Mouse (Mus musculus) C2C12 (cell line): ENCODE data around the gene Atxn7l1. TPM values are rescaled to one million over a fixed set of nuclear protein-coding genes. Genes with fewer than 3 reads are reported as not detected.

Source experiments
- H3K27me3 ChIP-seq: one replicate; pipeline ENCODE4 v1.6.1; 2011; ENCODE audit not compliant: control insufficient read depth, insufficient read depth, insufficient read length
- H3K36me3 ChIP-seq: one replicate; pipeline ENCODE4 v1.6.1; 2011; ENCODE audit not compliant: control insufficient read depth, insufficient read depth
- H3K4me3 ChIP-seq: one replicate; pipeline ENCODE4 v1.5.1; 2011; ENCODE audit warnings: mild to moderate bottlenecking, control low read depth; ENCODE audit not compliant: poor library complexity, insufficient read depth, severe bottlenecking
- H3K79me2 ChIP-seq: one replicate; pipeline ENCODE4 v1.6.1; 2011; ENCODE audit not compliant: control insufficient read depth, insufficient read depth
- H3K79me3 ChIP-seq: one replicate; pipeline ENCODE4 v1.6.1; 2011; ENCODE audit warnings: low read depth, control low read depth
- H3ac ChIP-seq: one replicate; pipeline ENCODE3; 2011; ENCODE audit warnings: low read depth; ENCODE audit not compliant: control insufficient read depth, insufficient read length
- CEBPB ChIP-seq: IDR thresholded peaks from one replicate; pipeline ENCODE4 v1.6.1; 2011; ENCODE audit warnings: low read depth, mild to moderate bottlenecking, control low read depth, moderate library complexity
- CTCF ChIP-seq: IDR thresholded peaks from one replicate; pipeline ENCODE4 v1.5.1; 2011; ENCODE audit not compliant: control insufficient read depth, insufficient read depth, insufficient read length
- FOSL1 ChIP-seq: IDR thresholded peaks from one replicate; pipeline ENCODE4 v1.8.0; 2011; ENCODE audit warnings: mild to moderate bottlenecking, low read length; ENCODE audit not compliant: poor library complexity, insufficient read depth, severe bottlenecking
- MAX ChIP-seq: IDR thresholded peaks from one replicate; pipeline ENCODE4 v1.6.1; 2011; ENCODE audit warnings: mild to moderate bottlenecking, control low read depth
- MYOD1 ChIP-seq: IDR thresholded peaks from one replicate; pipeline ENCODE4 v1.6.1; 2011; ENCODE audit warnings: low read depth; ENCODE audit not compliant: control insufficient read depth, insufficient read length
- MYOG ChIP-seq: IDR thresholded peaks from one replicate; pipeline ENCODE4 v1.6.1; 2011; ENCODE audit not compliant: control insufficient read depth, insufficient read length; ENCODE audit errors: extremely low read depth
- USF1 ChIP-seq: IDR thresholded peaks from one replicate; pipeline ENCODE4 v1.6.1; 2011; ENCODE audit warnings: low read depth, mild to moderate bottlenecking, control low read depth, moderate library complexity
- polyA plus RNA-seq: library from polyadenylated mRNA; unstranded; fragments of >200 nt; fragmentation: generic; extraction: Trizol; gene quantifications from one replicate; pipeline ENCODE4 v1.2.1, GENCODE M21; 2012; ENCODE audit warnings: missing spikeins

Atxn7l1 gene
- polyA plus RNA-seq, 1 experiment, result 14.6 TPM

DNA sequence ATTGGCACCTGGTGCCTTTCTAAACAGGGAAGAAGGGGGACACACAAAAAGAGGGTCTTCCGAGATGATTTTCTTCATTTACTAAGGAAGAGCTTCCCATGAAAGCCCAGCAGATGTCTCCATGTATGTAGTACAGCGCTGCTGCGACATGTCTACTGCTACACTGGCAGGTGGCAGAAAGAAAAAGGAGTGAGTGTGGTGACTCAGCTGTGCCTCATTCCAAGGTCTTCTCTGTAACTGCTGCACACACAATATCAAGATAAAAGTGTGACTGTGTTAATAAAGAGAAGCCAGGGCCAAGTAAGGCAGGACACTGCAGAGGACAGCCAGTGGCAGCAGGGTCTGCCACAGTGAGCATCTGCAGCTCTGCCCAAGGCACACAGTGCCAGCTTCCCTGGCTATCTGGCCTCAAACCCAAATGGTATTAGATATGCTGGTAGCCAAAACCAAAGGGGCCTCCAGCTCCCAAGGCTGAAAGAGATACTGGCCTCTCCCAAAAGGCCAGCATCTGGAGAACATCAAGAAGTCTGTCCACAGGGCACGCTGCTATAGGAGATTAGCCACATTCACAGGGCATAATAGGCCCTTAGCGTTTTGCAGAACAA, 212.5 kb downstream of the Atxn7l1 start:
- H3K36me3 ChIP-seq, result peaks cover 14% of the 10 kb centered on the region
- H3K79me3 ChIP-seq, result no peaks in the 10 kb centered on the region
- no peaks in the 10 kb centered on the region for H3K27me3 ChIP-seq
- H3K79me2 ChIP-seq, result no peaks in the 10 kb centered on the region
- H3K4me3 ChIP-seq, result no peak overlapping the region
- no peak for TF ChIP-seq FOSL1
- no peak for TF ChIP-seq CTCF
- no peak for TF ChIP-seq CEBPB
- TF ChIP-seq MYOG, result no peak
- no peak for TF ChIP-seq MYOD1
- no peak for TF ChIP-seq MAX
- no peak for TF ChIP-seq USF1
- H3ac ChIP-seq, result no peak overlapping the region

DNA sequence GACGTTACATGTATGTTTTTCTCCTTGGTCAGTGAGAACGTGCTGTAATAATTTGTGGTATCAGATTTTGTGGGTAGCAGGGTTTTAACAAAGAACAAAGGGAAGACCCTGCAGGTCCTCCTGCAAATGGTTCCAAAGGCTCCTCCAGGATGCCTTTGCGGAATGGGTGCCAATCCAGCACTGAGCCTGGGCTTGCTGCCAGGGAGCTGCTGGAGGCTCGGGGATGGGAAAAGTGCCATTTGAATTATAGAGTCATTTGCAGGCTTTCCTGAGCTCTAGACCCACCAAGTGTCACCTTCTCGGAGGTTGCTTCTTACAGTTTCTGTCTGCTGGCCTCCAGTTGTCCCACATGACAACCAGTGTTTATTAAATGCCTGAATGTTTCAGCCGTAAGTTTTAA, 213.2 kb downstream of the Atxn7l1 start:
- no peaks in the 10 kb centered on the region for H3K27me3 ChIP-seq
- TF ChIP-seq MYOD1 (no peak), MYOG (no peak), CTCF (no peak), MAX (no peak), FOSL1 (no peak), USF1 (no peak), CEBPB (no peak)
- H3ac ChIP-seq, result no peak overlapping the region
- H3K4me3 ChIP-seq, result no peak overlapping the region
- H3K79me2 ChIP-seq, result no peaks in the 10 kb centered on the region
- peaks cover 14% of the 10 kb centered on the region for H3K36me3 ChIP-seq
- no peaks in the 10 kb centered on the region for H3K79me3 ChIP-seq

DNA sequence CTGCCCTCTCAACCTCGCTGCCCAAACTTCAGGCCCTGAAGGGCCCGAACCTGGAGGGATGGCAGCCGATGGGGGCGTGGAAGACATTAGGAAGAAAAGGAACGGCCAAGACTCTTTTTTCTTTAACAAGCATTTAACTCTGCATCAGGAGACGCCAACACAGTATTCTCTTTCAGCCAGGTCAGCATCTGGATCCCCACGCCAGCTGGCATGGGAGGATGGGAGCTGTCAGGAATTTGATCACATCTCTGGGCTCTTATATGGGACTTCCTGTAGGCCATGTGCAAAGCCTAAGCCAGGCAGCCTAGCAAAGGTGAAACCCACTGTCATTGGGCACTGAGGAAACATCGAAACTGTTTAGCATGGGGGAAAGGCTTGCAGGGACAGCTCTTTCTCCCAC, 217.0 kb downstream of the Atxn7l1 start:
- H3K27me3 ChIP-seq, result no peaks in the 10 kb centered on the region
- H3K79me3 ChIP-seq, result no peaks in the 10 kb centered on the region
- no peak overlapping the region for H3K4me3 ChIP-seq
- no peak overlapping the region for H3ac ChIP-seq
- peaks cover 7% of the 10 kb centered on the region for H3K36me3 ChIP-seq
- TF ChIP-seq USF1, result no peak
- TF ChIP-seq MYOD1, result no peak
- TF ChIP-seq CTCF, result no peak
- no peak for TF ChIP-seq FOSL1
- TF ChIP-seq MAX, result no peak
- no peak for TF ChIP-seq MYOG
- no peak for TF ChIP-seq CEBPB
- H3K79me2 ChIP-seq, result no peaks in the 10 kb centered on the region

DNA sequence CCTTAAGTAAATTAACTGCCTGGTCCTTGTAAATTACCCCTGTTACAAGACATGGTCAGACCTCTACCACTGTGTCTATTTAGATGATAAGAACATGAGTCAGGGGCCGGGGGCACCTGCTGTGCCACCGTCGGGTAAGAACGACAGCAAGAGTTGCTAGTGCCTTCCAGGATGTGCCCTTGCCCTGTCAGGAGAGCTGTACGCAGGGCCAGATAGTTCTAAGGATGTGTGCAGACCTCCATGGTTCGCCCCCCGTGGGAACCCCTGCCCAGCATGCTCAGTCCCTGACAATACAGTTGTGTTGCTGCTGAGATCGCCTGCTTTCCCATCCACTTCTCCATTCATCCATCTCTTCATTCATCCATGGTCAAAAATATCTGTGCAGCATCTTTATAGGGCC, 217.6 kb downstream of the Atxn7l1 start:
- H3K79me2 ChIP-seq, result no peaks in the 10 kb centered on the region
- H3K27me3 ChIP-seq, result no peaks in the 10 kb centered on the region
- no peak overlapping the region for H3K4me3 ChIP-seq
- no peak for TF ChIP-seq FOSL1
- no peak for TF ChIP-seq MYOD1
- no peak for TF ChIP-seq CEBPB
- TF ChIP-seq USF1, result no peak
- no peak for TF ChIP-seq MAX
- no peak overlapping the region for H3ac ChIP-seq
- H3K36me3 ChIP-seq, result peaks cover under 1% of the 10 kb centered on the region
- H3K79me3 ChIP-seq, result no peaks in the 10 kb centered on the region

DNA sequence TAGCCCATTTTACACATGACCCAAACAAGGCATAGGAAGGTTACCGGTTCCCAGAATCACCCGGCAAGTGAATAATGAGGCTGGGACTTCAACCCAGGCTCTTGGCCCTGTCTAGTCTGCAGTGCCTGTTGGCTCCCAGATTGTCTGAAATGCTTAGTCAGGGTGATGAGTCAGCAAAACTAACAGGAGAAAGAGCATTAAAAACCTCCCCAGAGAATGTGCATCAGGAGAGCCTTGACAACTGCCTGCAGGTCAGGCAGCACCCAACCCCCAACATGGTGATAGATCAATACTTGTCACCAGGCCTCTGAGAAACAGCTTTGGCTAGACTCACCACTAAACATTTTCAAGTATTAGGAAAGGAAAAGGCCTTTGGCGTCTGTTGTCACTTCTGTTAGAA, 222.1 kb downstream of the Atxn7l1 start:
- TF ChIP-seq MYOD1 (no peak), CTCF (no peak), CEBPB (no peak), USF1 (no peak), MAX (no peak), MYOG (no peak), FOSL1 (no peak)
- Histone ChIP-seq H3ac (no peak overlapping the region), H3K4me3 (no peak overlapping the region), H3K79me2 (no peaks in the 10 kb centered on the region), H3K36me3 (no peaks in the 10 kb centered on the region), H3K27me3 (no peaks in the 10 kb centered on the region), H3K79me3 (no peaks in the 10 kb centered on the region)
